Mouse (Mus musculus): ENCODE data around the gene Itgb2l. TPM values are rescaled to one million over a fixed set of nuclear protein-coding genes. Genes with fewer than 3 reads are reported as not detected.
"Not testable (repeated sequence)": the region's sequence is repeated elsewhere in the genome, so short reads cannot be mapped to it uniquely, and the experiment has no call there.

Gene Itgb2l
- polyA plus RNA-seq, 1 experiment = not detected

GRCm38 (mm10) chr16:96450871-96451270 lies 7.5 kb upstream of the Itgb2l start:
- H3K27ac ChIP-seq (replicated peaks; ENCODE audit: low read depth, low read length) = not testable (repeated sequence)

GRCm38 (mm10) chr16:96441826-96442225 lies 1.6 kb downstream of the Itgb2l start:
- Histone ChIP-seq H3K4me1 (ENCODE audit: control insufficient read depth, insufficient read depth, insufficient read length, low read length) (no peaks in the 10 kb centered on the region), H3K4me3 (ENCODE audit: insufficient read depth, low read depth, low read length) (no peak overlapping the region), H3K27ac (replicated peaks; ENCODE audit: low read depth, low read length) (no peak overlapping the region)

More at GRCm38 (mm10) chr16:96450871-96451270, 7.5 kb upstream of the Itgb2l start:
- not testable (repeated sequence) for H3K4me1 ChIP-seq (ENCODE audit: control insufficient read depth, insufficient read depth, insufficient read length, low read length); H3K4me3 ChIP-seq (ENCODE audit: insufficient read depth, low read depth, low read length)

- Histone ChIP-seq H3K4me3 (ENCODE audit: insufficient read depth, low read depth, low read length) (no peak overlapping the region), H3K4me1 (ENCODE audit: control insufficient read depth, insufficient read depth, insufficient read length, low read length) (no peaks in the 10 kb centered on the region), H3K27ac (replicated peaks; ENCODE audit: low read depth, low read length) (no peak overlapping the region)
Observed at GRCm38 (mm10) chr16:96440871-96441270, 2.5 kb downstream of the Itgb2l start.

GRCm38 (mm10) chr16:96439682-96440081 lies 3.7 kb downstream of the Itgb2l start:
- no peak overlapping the region for H3K4me3 ChIP-seq (ENCODE audit: insufficient read depth, low read depth, low read length)
- H3K27ac ChIP-seq (replicated peaks; ENCODE audit: low read depth, low read length) = no peak overlapping the region
- no peaks in the 10 kb centered on the region for H3K4me1 ChIP-seq (ENCODE audit: control insufficient read depth, insufficient read depth, insufficient read length, low read length)

- H3K4me1 ChIP-seq (ENCODE audit: control insufficient read depth, insufficient read depth, insufficient read length, low read length) = no peaks in the 10 kb centered on the region
- H3K27ac ChIP-seq (replicated peaks; ENCODE audit: low read depth, low read length) = no peak overlapping the region
- H3K4me3 ChIP-seq (ENCODE audit: insufficient read depth, low read depth, low read length) = no peak overlapping the region
Observed at GRCm38 (mm10) chr16:96438946-96439345, 4.5 kb downstream of the Itgb2l start.

GRCm38 (mm10) chr16:96434024-96434785 lies 9.2 kb downstream of the Itgb2l start:
- Histone ChIP-seq H3K27ac (replicated peaks; ENCODE audit: low read depth, low read length) (no peak overlapping the region), H3K4me3 (ENCODE audit: insufficient read depth, low read depth, low read length) (no peak overlapping the region), H3K4me1 (ENCODE audit: control insufficient read depth, insufficient read depth, insufficient read length, low read length) (no peaks in the 10 kb centered on the region)

GRCm38 (mm10) chr16:96433266-96433665 lies 10.2 kb downstream of the Itgb2l start:
- no peak overlapping the region for H3K27ac ChIP-seq (replicated peaks; ENCODE audit: low read depth, low read length)
- no peak overlapping the region for H3K4me3 ChIP-seq (ENCODE audit: insufficient read depth, low read depth, low read length)
- H3K4me1 ChIP-seq (ENCODE audit: control insufficient read depth, insufficient read depth, insufficient read length, low read length) = no peaks in the 10 kb centered on the region

GRCm38 (mm10) chr16:96429046-96429445 lies 14.4 kb downstream of the Itgb2l start:
- H3K27ac ChIP-seq (replicated peaks; ENCODE audit: low read depth, low read length) = no peak overlapping the region
- H3K4me1 ChIP-seq (ENCODE audit: control insufficient read depth, insufficient read depth, insufficient read length, low read length) = no peaks in the 10 kb centered on the region
- H3K4me3 ChIP-seq (ENCODE audit: insufficient read depth, low read depth, low read length) = no peak overlapping the region

GRCm38 (mm10) chr16:96426671-96427070 lies 16.7 kb downstream of the Itgb2l start:
- H3K4me1 ChIP-seq (ENCODE audit: control insufficient read depth, insufficient read depth, insufficient read length, low read length) = no peaks in the 10 kb centered on the region
- H3K4me3 ChIP-seq (ENCODE audit: insufficient read depth, low read depth, low read length) = no peak overlapping the region
- no peak overlapping the region for H3K27ac ChIP-seq (replicated peaks; ENCODE audit: low read depth, low read length)

GRCm38 (mm10) chr16:96425044-96425443 lies 18.4 kb downstream of the Itgb2l start:
- Histone ChIP-seq H3K4me1 (ENCODE audit: control insufficient read depth, insufficient read depth, insufficient read length, low read length) (no peaks in the 10 kb centered on the region), H3K4me3 (ENCODE audit: insufficient read depth, low read depth, low read length) (no peak overlapping the region), H3K27ac (replicated peaks; ENCODE audit: low read depth, low read length) (no peak overlapping the region)

- Histone ChIP-seq H3K4me3 (ENCODE audit: insufficient read depth, low read depth, low read length) (no peak overlapping the region), H3K27ac (replicated peaks; ENCODE audit: low read depth, low read length) (no peak overlapping the region), H3K4me1 (ENCODE audit: control insufficient read depth, insufficient read depth, insufficient read length, low read length) (no peaks in the 10 kb centered on the region)
Observed at GRCm38 (mm10) chr16:96408064-96408465, 35.4 kb downstream of the Itgb2l start.

- no peak overlapping the region for H3K27ac ChIP-seq (replicated peaks; ENCODE audit: low read depth, low read length)
- no peaks in the 10 kb centered on the region for H3K4me1 ChIP-seq (ENCODE audit: control insufficient read depth, insufficient read depth, insufficient read length, low read length)
- no peak overlapping the region for H3K4me3 ChIP-seq (ENCODE audit: insufficient read depth, low read depth, low read length)
Observed at GRCm38 (mm10) chr16:96406312-96406711, 37.1 kb downstream of the Itgb2l start.

- H3K4me1 ChIP-seq (ENCODE audit: control insufficient read depth, insufficient read depth, insufficient read length, low read length) = no peaks in the 10 kb centered on the region
- no peak overlapping the region for H3K27ac ChIP-seq (replicated peaks; ENCODE audit: low read depth, low read length)
- no peak overlapping the region for H3K4me3 ChIP-seq (ENCODE audit: insufficient read depth, low read depth, low read length)
Observed at GRCm38 (mm10) chr16:96402294-96402693, 41.1 kb downstream of the Itgb2l start.

GRCm38 (mm10) chr16:96400046-96400445 lies 43.4 kb downstream of the Itgb2l start:
- Histone ChIP-seq H3K4me1 (ENCODE audit: control insufficient read depth, insufficient read depth, insufficient read length, low read length) (no peaks in the 10 kb centered on the region), H3K27ac (replicated peaks; ENCODE audit: low read depth, low read length) (no peak overlapping the region), H3K4me3 (ENCODE audit: insufficient read depth, low read depth, low read length) (no peak overlapping the region)

- no peak overlapping the region for H3K4me3 ChIP-seq (ENCODE audit: insufficient read depth, low read depth, low read length)
- no peak overlapping the region for H3K27ac ChIP-seq (replicated peaks; ENCODE audit: low read depth, low read length)
- no peaks in the 10 kb centered on the region for H3K4me1 ChIP-seq (ENCODE audit: control insufficient read depth, insufficient read depth, insufficient read length, low read length)
Observed at GRCm38 (mm10) chr16:96398806-96399205, 44.6 kb downstream of the Itgb2l start.

- Histone ChIP-seq H3K27ac (replicated peaks; ENCODE audit: low read depth, low read length) (no peak overlapping the region), H3K4me1 (ENCODE audit: control insufficient read depth, insufficient read depth, insufficient read length, low read length) (no peaks in the 10 kb centered on the region), H3K4me3 (ENCODE audit: insufficient read depth, low read depth, low read length) (no peak overlapping the region)
Observed at GRCm38 (mm10) chr16:96396013-96396650, 47.3 kb downstream of the Itgb2l start.
